Mouse (Mus musculus) kidney, postnatal 0 days (tissue): Measurements from ENCODE around the gene Nuak2. TPM values are rescaled to one million over a fixed set of nuclear protein-coding genes. Genes with fewer than 3 reads are reported as not detected.

Source experiments
- ATAC-seq: fragments of 200-750 bp; cut with Nextera tagmentation; replicated peaks from 2 replicates; pipeline ENCODE4 v1.8.0; 2017; ENCODE audit warnings: low read depth, moderate number of reproducible peaks, moderate TSS enrichment, moderate library complexity; ENCODE audit not compliant: low FRiP score
- DNase-seq: peaks from one replicate; pipeline ENCODE4 v3.0.0-alpha.2; 2016; ENCODE audit warnings: low spot score
- H3K27ac ChIP-seq: fragments of 300-500 bp; sonication (generic); 2 replicates; pipeline ENCODE4 v1.5.1; 2014; ENCODE audit warnings: mild to moderate bottlenecking
- H3K27me3 ChIP-seq: fragments of 300-500 bp; sonication (generic); 2 replicates; pipeline ENCODE4 v1.6.1; 2014; ENCODE audit warnings: low read length, mixed read lengths; ENCODE audit not compliant: insufficient read depth
- H3K36me3 ChIP-seq: fragments of 300-500 bp; sonication (generic); 2 replicates; pipeline ENCODE4 v1.6.1; 2014; ENCODE audit warnings: low read length, mixed read lengths; ENCODE audit not compliant: insufficient read depth
- H3K4me1 ChIP-seq: fragments of 300-500 bp; sonication (generic); replicated peaks from 2 replicates; pipeline ENCODE4 v1.6.1; 2014; ENCODE audit warnings: antibody characterized with exemption, low read length, mixed read lengths; ENCODE audit not compliant: insufficient read depth
- H3K4me2 ChIP-seq: fragments of 300-500 bp; sonication (generic); 2 replicates; pipeline ENCODE4 v1.6.1; 2014; ENCODE audit warnings: mild to moderate bottlenecking, low read length, moderate library complexity, mixed read lengths
- H3K4me3 ChIP-seq: fragments of 300-500 bp; sonication (generic); replicated peaks from 2 replicates; pipeline ENCODE4 v1.5.1; 2014; ENCODE audit warnings: low read depth, low read length
- H3K9ac ChIP-seq: fragments of 300-500 bp; sonication (generic); 2 replicates; pipeline ENCODE4 v1.6.1; 2014; ENCODE audit warnings: low read depth, low read length
- H3K9me3 ChIP-seq: fragments of 300-500 bp; sonication (generic); replicated peaks from 2 replicates; pipeline ENCODE4 v1.6.1; 2016; ENCODE audit warnings: low read length, inconsistent platforms, mixed read lengths
- CTCF ChIP-seq: IDR thresholded peaks from 2 replicates; pipeline ENCODE4 v1.5.1; 2016; ENCODE audit warnings: antibody characterized with exemption, low read depth, mild to moderate bottlenecking, moderate library complexity
- WGBS: fragments of 180-500 bp; shearing (Covaris S2); extraction: QIAGEN DNeasy Blood & Tissue Kit; methylation state at CpG from one replicate; pipeline ENCODE4 v1.1.7; 2014; 5-methylcytosine and 5-hydroxymethylcytosine counted together
- polyA plus RNA-seq: library from polyadenylated mRNA; unstranded; fragments of >200 nt; fragmentation: Nextera tagmentation; extraction: Ambion mirVana; gene quantifications from 2 replicates; pipeline ENCODE4 v1.2.1, GENCODE M21; 2015

Gene Nuak2
- polyA plus RNA-seq, 1 experiment from 2014 or later = 8.7 TPM

- no peak overlapping the region for H3K9ac ChIP-seq
- no peak overlapping the region for H3K4me3 ChIP-seq
- no peaks in the 10 kb centered on the region for H3K27me3 ChIP-seq
- ATAC-seq (no peak), DNase-seq (no peak)
- no peak overlapping the region for H3K27ac ChIP-seq
- no peak for TF ChIP-seq CTCF
- WGBS = 85% methylated on average over 7 of the region's 7 CpGs
- H3K4me1 ChIP-seq = peaks cover 30% of the 10 kb centered on the region
- peaks cover 8% of the 10 kb centered on the region; the same call in 1 of the 2 replicates for H3K36me3 ChIP-seq
- no peak overlapping the region for H3K4me2 ChIP-seq
- no peaks in the 10 kb centered on the region for H3K9me3 ChIP-seq
Observed at GRCm38 (mm10) chr1:132329656-132330055, 13.7 kb downstream of the Nuak2 start.

- peaks cover 37% of the 10 kb centered on the region for H3K4me1 ChIP-seq
Observed at GRCm38 (mm10) chr1:132330397-132330796, 14.5 kb downstream of the Nuak2 start.

GRCm38 (mm10) chr1:132331283-132331682, 15.4 kb downstream of the Nuak2 start:
- H3K4me1 ChIP-seq = peaks cover 45% of the 10 kb centered on the region

More at GRCm38 (mm10) chr1:132330397-132330796, 14.5 kb downstream of the Nuak2 start:
- Histone ChIP-seq H3K4me3 (no peak overlapping the region), H3K9me3 (no peaks in the 10 kb centered on the region), H3K4me2 (no peak overlapping the region), H3K36me3 (peaks cover 8% of the 10 kb centered on the region; the same call in 1 of the 2 replicates), H3K9ac (no peak overlapping the region), H3K27me3 (no peaks in the 10 kb centered on the region), H3K27ac (no peak overlapping the region)
- WGBS = 49% methylated on average over 15 of the region's 15 CpGs
- ATAC-seq = no peak
- no peak for TF ChIP-seq CTCF
- DNase-seq = no peak

DNA sequence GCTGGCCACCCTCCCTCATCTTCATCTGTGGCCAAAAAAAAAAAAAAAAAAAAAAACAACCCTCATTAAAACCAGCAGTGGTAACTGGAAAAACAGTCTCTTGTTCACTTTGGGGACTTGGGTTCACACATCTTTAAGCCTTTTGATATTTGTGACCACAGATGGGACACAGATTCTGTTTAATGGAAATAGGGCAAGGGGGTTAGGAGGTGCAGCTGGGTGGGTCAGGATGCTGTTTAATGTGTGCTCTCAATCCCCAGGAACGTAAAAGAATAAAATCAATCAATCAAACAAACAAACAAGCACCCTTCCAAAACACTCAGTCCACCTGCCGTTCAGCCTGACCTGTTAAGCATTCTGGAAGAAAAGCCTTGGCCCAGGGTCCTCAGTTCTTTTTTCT, 17.3 kb downstream of the Nuak2 start:
- H3K9me3 ChIP-seq = no peaks in the 10 kb centered on the region
- H3K4me3 ChIP-seq = no peak overlapping the region
- ATAC-seq (no peak), DNase-seq (no peak)
- WGBS = 10% methylated on average over 2 of the region's 2 CpGs
- no peak for TF ChIP-seq CTCF
- no peak overlapping the region for H3K9ac ChIP-seq
- H3K27ac ChIP-seq = peak overlapping the region; percentile 94
- H3K4me2 ChIP-seq = no peak overlapping the region
- H3K4me1 ChIP-seq = peaks cover 44% of the 10 kb centered on the region
- peaks cover 8% of the 10 kb centered on the region; the same call in 1 of the 2 replicates for H3K36me3 ChIP-seq
- H3K27me3 ChIP-seq = no peaks in the 10 kb centered on the region

More at GRCm38 (mm10) chr1:132331283-132331682, 15.4 kb downstream of the Nuak2 start:
- ATAC-seq (no peak), DNase-seq (no peak)
- H3K9ac ChIP-seq = no peak overlapping the region
- no peak overlapping the region for H3K4me3 ChIP-seq
- WGBS = 92% methylated on average over 17 of the region's 17 CpGs
- peaks cover 8% of the 10 kb centered on the region; the same call in 1 of the 2 replicates for H3K36me3 ChIP-seq
- no peak overlapping the region for H3K27ac ChIP-seq
- 0 out of 2 replicates have a peak, but pooled peaks have one; percentile 10 for TF ChIP-seq CTCF
- H3K4me2 ChIP-seq = no peak overlapping the region
- no peaks in the 10 kb centered on the region for H3K9me3 ChIP-seq
- H3K27me3 ChIP-seq = no peaks in the 10 kb centered on the region

- peak overlapping the region; percentile 29; the same call in 1 of the 2 replicates for H3K9ac ChIP-seq
Observed at GRCm38 (mm10) chr1:132333675-132334141, 17.8 kb downstream of the Nuak2 start.

GRCm38 (mm10) chr1:132334178-132334801, 18.4 kb downstream of the Nuak2 start:
- Histone ChIP-seq H3K4me3 (no peak overlapping the region), H3K27me3 (no peaks in the 10 kb centered on the region), H3K9me3 (no peaks in the 10 kb centered on the region), H3K27ac (peak overlapping the region; percentile 94), H3K4me2 (no peak overlapping the region), H3K36me3 (peaks cover 8% of the 10 kb centered on the region; the same call in 1 of the 2 replicates), H3K9ac (peak overlapping the region; percentile 29; the same call in 1 of the 2 replicates), H3K4me1 (peaks cover 44% of the 10 kb centered on the region)
- TF ChIP-seq CTCF = no peak
- 19% methylated on average over 6 of the region's 6 CpGs for WGBS
- DNase-seq (no peak), ATAC-seq (peak; percentile 14; the same call in 1 of the 2 replicates)

More at GRCm38 (mm10) chr1:132333675-132334141, 17.8 kb downstream of the Nuak2 start:
- H3K4me2 ChIP-seq = no peak overlapping the region
- peaks cover 44% of the 10 kb centered on the region for H3K4me1 ChIP-seq
- H3K36me3 ChIP-seq = peaks cover 8% of the 10 kb centered on the region; the same call in 1 of the 2 replicates
- no peaks in the 10 kb centered on the region for H3K27me3 ChIP-seq
- TF ChIP-seq CTCF = no peak
- 3% methylated on average over 4 of the region's 4 CpGs for WGBS
- H3K4me3 ChIP-seq = no peak overlapping the region
- ATAC-seq = peak; percentile 87
- peak overlapping the region; percentile 94 for H3K27ac ChIP-seq
- peak; percentile 94 for DNase-seq
- H3K9me3 ChIP-seq = no peaks in the 10 kb centered on the region
